Mouse (Mus musculus) R1 (cell line): ENCODE data around the gene Gle1.
"Not testable (repeated sequence)": the region's sequence is repeated elsewhere in the genome, so short reads cannot be mapped to it uniquely, and the experiment has no call there.

ENCODE experiments used
- DNase-seq: peaks from one replicate; pipeline ENCODE4 v3.0.0-alpha.2; 2018; ENCODE audit warnings: low read depth, low spot score

Gene Gle1

GRCm38 (mm10) chr2:29934906-29935599, at the start of gene Gle1:
Gle1 (plus strand) TSS chr2:29935426.
- peak; percentile 95 for DNase-seq

GRCm38 (mm10) chr2:29886659-29887292, 48.5 kb upstream of the Gle1 start:
- peak; percentile 23 for DNase-seq

GRCm38 (mm10) chr2:29889066-29889944, 45.9 kb upstream of the Gle1 start, which contains the start of gene Odf2:
Odf2 (plus strand) TSS chr2:29889221.
- DNase-seq: peak; percentile 98

- peak; percentile 96 for DNase-seq
Measured at GRCm38 (mm10) chr2:29889991-29890833, 45.0 kb upstream of the Gle1 start.

- no peak for DNase-seq
Measured at GRCm38 (mm10) chr2:29891773-29892172, 43.5 kb upstream of the Gle1 start.

- DNase-seq: no peak
Measured at GRCm38 (mm10) chr2:29896071-29896470, 39.2 kb upstream of the Gle1 start.

GRCm38 (mm10) chr2:29897366-29897765, 37.9 kb upstream of the Gle1 start:
- no peak for DNase-seq

GRCm38 (mm10) chr2:29898081-29898480, 37.1 kb upstream of the Gle1 start:
- no peak for DNase-seq

GRCm38 (mm10) chr2:29902194-29902593, 33.0 kb upstream of the Gle1 start:
- DNase-seq: no peak

GRCm38 (mm10) chr2:29908171-29908570, 27.1 kb upstream of the Gle1 start:
- not testable (repeated sequence) for DNase-seq

- DNase-seq: peak; percentile 77
Measured at GRCm38 (mm10) chr2:29910042-29910441, 25.2 kb upstream of the Gle1 start.

- no peak for DNase-seq
Measured at GRCm38 (mm10) chr2:29917621-29918020, 17.6 kb upstream of the Gle1 start.

- peak; percentile 61 for DNase-seq
Measured at GRCm38 (mm10) chr2:29922011-29922410, 13.2 kb upstream of the Gle1 start.

GRCm38 (mm10) chr2:29926542-29926941, 8.7 kb upstream of the Gle1 start:
- DNase-seq: no peak

GRCm38 (mm10) chr2:29930506-29930905, 4.7 kb upstream of the Gle1 start:
- DNase-seq: peak; percentile 41

GRCm38 (mm10) chr2:29931194-29931593, 4.0 kb upstream of the Gle1 start:
- DNase-seq: no peak

GRCm38 (mm10) chr2:29940073-29940472, 4.8 kb downstream of the Gle1 start:
- no peak for DNase-seq

- no peak for DNase-seq
Measured at GRCm38 (mm10) chr2:29940826-29941225, 5.6 kb downstream of the Gle1 start.

GRCm38 (mm10) chr2:29944723-29945122, 9.5 kb downstream of the Gle1 start:
- peak; percentile 86 for DNase-seq

GRCm38 (mm10) chr2:29948896-29949295, 13.7 kb downstream of the Gle1 start:
- no peak for DNase-seq

- no peak for DNase-seq
Measured at GRCm38 (mm10) chr2:29961246-29961645, 26.0 kb downstream of the Gle1 start.
